Mouse (Mus musculus) G1E (cell line): Measurements from ENCODE around the gene Rps8.

ENCODE experiments used
- CTCF ChIP-seq: IDR thresholded peaks from 2 replicates; pipeline ENCODE4 v1.5.1; 2012; ENCODE audit warnings: low read depth, low read length, inconsistent platforms, mixed read lengths
- POLR2AphosphoS5 ChIP-seq: IDR thresholded peaks from 2 replicates; pipeline ENCODE4 v1.6.1; 2012; ENCODE audit warnings: low read depth, low read length, inconsistent platforms; ENCODE audit not compliant: insufficient replicate concordance

DNA sequence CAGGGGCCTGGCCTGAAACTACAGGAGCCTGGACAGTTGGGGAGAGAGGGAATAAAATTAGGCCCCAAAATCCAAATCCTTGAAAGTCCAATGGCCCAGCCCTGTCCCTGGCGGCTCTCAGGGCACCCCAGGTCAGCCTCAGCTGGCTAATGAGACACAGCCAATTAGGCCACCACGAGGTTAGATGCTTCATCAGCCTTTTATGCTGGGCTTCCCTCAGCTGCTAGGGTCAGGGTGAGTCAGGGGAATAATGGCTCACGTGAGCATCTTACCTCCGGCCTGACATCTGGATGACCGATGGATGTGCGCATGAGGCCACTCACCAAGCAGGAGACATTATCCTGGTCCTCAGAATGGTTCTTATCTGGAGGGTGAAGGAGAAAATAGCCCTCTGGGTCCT lies 25.3 kb downstream of the Rps8 start:
- no peak for TF ChIP-seq POLR2AphosphoS5
- no peak for TF ChIP-seq CTCF
